Mouse (Mus musculus): Measurements from ENCODE around the gene E2f6. TPM values are rescaled to one million over a fixed set of nuclear protein-coding genes. Genes with fewer than 3 reads are reported as not detected.

Gene E2f6
- total RNA-seq, 2 experiments from 2014 or later, result 139 to 159 TPM

DNA sequence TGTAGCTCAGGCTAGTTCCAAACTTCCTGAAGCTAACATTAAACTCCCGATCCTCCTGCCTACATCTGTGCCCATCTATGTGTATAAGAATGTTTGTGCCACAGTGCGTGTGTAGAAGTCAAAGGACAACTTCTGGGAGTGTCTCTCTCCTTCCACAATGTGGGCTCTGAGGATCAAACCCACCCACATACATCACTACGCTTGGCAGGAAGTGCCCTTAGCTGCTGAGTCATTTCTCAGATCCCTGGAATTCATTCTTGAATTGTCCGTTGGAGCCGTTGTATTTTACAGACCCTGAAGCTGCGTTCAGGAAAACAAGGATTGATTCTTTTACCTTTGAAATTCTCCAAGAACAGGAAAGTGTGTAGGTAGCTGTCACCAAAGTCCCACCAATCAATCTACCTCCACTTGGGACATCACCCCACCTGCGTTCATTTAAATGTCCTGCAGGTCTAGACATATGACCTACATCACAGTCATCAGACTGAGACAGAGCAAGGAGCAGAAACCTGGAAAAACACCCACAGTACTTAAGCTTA lies 62.2 kb downstream of the E2f6 start:
- Histone ChIP-seq H3K27ac (peak overlapping the region; percentile 80; the same call in 1 of the 2 replicates), H3K4me3 (no peak overlapping the region)
- intact Hi-C loops (cut with DNase I), result no loop called here
- DNase-seq, result no peak
- no peak for TF ChIP-seq CTCF (IDR thresholded peaks at IDR 0.05)

DNA sequence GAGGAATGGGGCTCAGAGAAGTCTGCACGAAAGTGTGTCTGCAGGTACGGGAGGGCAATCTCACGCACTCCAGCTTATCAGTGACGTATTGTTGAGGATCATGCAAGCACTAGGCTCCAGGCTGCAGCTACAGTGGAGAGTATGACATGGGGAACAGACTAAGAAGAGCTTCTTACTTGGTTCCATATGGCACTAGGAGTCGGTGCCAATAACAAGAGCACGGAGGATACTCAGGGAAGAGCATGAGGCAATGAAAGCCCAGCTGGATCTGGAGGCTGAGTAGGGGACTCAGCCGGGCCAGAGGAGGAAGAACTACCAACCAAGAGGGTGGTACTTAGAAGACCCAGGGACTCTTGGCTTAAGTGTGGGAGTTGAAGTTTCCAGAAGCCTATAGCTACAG lies 62.8 kb downstream of the E2f6 start:
- TF ChIP-seq CTCF (IDR thresholded peaks at IDR 0.05), result no peak
- Histone ChIP-seq H3K4me3 (no peak overlapping the region), H3K27ac (peak overlapping the region; percentile 80)
- intact Hi-C loops (cut with DNase I), result no loop called here
- no peak for DNase-seq

DNA sequence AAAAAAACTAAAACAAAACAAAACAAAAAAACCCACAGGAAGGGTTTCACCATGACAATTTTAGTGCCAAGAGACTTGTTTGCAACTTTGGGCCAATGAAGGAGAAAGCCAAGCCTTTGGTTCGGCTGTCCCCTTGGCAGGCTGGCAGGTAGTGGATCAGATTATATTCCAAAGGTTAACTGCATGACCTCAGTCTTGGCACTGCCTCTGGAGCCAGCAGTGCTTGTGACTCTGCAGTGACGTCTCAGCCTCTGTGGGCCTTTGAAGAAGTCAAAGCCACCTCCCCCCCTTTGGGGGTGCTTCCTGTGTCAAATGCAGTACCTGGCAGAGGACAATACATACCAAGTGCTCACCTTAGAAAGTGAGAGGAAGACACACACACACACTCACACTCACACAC lies 63.3 kb downstream of the E2f6 start:
- DNase-seq, result peak; percentile 89
- peak overlapping the region; percentile 80 for H3K27ac ChIP-seq
- no peak for TF ChIP-seq CTCF (IDR thresholded peaks at IDR 0.05)

DNA sequence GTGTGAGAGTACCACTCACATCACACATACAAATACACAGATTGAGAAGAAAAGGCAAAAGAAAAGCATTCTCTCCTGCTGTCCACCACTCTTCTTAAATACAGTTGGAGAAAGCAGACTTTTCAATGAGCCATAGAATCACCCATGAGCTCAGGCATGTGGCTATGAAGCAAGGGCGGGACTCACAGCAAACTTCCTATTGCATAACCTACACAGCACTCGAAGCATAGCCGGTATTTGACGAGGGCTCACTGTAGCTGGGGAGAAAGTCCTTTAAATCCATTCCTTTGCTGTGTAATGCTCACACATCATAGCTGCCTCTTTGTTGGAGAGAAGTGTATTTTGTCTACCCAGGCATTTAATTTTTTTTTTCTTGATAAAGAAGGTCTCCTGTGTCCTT lies 64.5 kb downstream of the E2f6 start:
- H3K27ac ChIP-seq, result peak overlapping the region; percentile 80; the same call in 1 of the 2 replicates
- TF ChIP-seq CTCF (IDR thresholded peaks at IDR 0.05), result no peak
- no peak for DNase-seq
- intact Hi-C loops (cut with DNase I), result no loop called here
- H3K4me3 ChIP-seq, result no peak overlapping the region

More for the DNA sequence above, 63.3 kb downstream of the E2f6 start:
- H3K4me3 ChIP-seq, result no peak overlapping the region
- intact Hi-C loops (cut with DNase I), result no loop called here

DNA sequence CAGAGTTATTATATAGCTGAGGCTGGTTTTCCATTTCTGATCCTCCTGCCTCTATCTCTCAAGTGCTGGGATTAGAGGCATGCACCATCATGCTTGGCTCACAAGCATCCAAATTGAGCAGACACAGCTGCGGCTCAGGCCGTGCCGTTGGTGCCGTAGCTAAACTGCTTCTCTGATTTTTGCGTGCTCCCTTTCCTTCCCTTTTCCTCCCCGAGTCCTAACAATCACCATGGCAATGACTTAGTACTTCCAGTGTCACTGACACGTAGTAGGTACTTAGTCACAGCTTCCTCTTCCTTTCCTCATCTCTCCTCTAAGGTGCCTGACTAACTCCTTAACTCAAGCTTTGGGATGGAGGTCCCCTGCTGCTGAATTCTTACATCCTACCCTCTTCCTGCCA lies 64.9 kb downstream of the E2f6 start:
- Histone ChIP-seq H3K4me3 (no peak overlapping the region), H3K27ac (peak overlapping the region; percentile 80; the same call in 1 of the 2 replicates)
- DNase-seq, result no peak
- TF ChIP-seq CTCF (IDR thresholded peaks at IDR 0.05), result no peak
- intact Hi-C loops (cut with DNase I), result no loop called here

DNA sequence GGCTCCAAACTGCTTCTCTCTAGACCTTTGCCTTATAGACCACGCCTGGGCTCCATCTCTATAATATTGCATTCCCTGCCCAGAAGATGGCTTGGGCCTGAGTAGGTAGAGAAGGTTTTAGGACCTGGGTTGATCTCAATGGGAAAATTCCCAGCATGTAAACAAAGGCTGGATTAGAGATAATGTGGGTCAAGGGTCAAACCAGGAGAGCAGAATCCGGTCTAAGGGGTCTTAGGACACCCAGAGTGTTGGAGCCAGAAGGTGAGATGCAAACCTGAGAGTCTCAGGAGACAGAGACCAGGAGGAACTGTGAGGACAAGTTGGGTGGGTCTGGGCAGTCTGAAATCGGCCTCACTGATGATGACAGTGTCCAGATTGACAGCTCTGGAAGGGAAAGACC lies 65.9 kb downstream of the E2f6 start:
- intact Hi-C loops (cut with DNase I), result no loop called here
- no peak for DNase-seq
- no peak for TF ChIP-seq CTCF (IDR thresholded peaks at IDR 0.05)
- H3K27ac ChIP-seq, result peak overlapping the region; percentile 44
- H3K4me3 ChIP-seq, result no peak overlapping the region

DNA sequence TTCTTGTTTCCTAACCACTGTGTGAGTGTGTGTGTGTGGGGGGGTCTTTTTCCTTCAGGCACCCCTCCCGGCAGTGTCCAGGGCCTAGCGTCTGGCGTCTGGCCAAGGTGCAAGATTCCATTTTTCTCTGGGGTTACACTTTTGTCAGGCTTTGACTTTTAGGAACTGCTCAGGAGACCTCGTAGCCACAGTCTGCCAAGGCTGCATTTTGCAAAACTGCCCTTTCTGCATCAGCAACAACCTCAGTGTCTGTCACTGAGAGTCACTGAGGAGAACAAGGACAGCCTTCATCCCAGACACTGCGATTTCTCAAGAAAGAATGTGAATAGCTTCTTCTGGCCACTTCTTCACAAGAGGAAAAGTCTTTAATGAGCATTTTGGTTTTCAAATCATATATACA lies 66.4 kb downstream of the E2f6 start:
- Histone ChIP-seq H3K27ac (peak overlapping the region; percentile 44), H3K4me3 (no peak overlapping the region)
- DNase-seq, result no peak
- intact Hi-C loops (cut with DNase I), result no loop called here
- no peak for TF ChIP-seq CTCF (IDR thresholded peaks at IDR 0.05)

DNA sequence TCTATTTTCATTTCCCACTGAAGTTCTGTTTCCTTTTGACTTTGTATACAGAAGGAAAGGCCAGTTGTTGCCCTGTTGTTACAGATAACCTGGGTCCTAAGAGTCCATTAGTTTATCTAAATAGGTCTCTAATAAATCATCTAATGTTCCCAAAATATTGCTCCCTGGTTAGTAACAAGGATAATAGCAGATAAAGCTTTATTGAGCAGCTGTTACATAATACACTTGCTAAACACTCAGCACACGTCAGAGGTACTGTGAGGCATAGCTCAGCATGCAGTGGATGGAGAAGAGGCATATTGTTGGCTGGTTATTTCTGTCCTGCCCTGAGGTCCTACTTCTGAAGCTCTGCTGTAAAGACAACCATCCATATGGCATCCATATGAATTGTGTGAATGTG lies 66.9 kb downstream of the E2f6 start:
- H3K27ac ChIP-seq, result no peak overlapping the region; the same call in 1 of the 2 replicates
- intact Hi-C loops (cut with DNase I), result no loop called here
- H3K4me3 ChIP-seq, result no peak overlapping the region
- no peak for TF ChIP-seq CTCF (IDR thresholded peaks at IDR 0.05)
- DNase-seq, result no peak

DNA sequence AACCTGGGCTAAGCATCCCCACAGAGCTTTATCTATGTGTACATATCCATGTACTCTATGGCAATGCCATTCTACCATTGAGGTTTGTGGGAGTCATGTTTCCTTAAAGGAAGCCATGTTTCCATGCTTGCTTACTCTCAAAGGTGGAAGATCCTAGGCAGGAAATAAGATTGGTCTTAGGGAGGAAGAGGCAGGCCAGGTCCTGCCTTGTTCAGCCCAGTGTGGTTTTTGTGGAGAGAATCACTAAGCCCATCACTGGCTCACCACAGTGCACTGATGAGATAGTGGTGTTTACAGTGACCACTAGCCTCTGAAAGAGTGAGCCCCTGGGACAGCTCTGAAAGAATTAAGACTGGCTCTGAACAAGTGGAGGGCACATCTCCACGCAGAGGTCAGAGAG lies 68.6 kb downstream of the E2f6 start:
- Histone ChIP-seq H3K27ac (no peak overlapping the region), H3K4me3 (no peak overlapping the region)
- intact Hi-C loops (cut with DNase I), result no loop called here
- no peak for DNase-seq
- no peak for TF ChIP-seq CTCF (IDR thresholded peaks at IDR 0.05)

DNA sequence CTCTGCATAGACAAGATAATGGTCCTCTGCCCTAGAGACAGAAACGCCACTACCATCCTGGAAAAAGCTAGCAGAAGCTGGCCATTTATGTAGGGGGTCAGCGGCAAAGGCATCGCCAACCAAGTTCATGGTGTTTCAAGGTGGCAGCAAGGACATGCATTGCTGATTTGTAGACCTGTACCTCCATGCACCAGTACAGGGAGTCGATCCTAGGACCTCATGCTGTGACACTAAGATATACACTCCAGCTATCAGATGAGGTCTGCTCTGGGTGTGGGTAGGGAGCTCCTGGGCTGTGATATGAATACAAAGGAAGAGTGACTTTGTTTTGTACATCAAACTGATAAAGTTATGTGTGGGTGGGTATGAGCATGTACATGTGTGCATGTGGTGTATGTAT lies 69.3 kb downstream of the E2f6 start:
- intact Hi-C loops (cut with DNase I), result no loop called here
- no peak for TF ChIP-seq CTCF (IDR thresholded peaks at IDR 0.05)

DNA sequence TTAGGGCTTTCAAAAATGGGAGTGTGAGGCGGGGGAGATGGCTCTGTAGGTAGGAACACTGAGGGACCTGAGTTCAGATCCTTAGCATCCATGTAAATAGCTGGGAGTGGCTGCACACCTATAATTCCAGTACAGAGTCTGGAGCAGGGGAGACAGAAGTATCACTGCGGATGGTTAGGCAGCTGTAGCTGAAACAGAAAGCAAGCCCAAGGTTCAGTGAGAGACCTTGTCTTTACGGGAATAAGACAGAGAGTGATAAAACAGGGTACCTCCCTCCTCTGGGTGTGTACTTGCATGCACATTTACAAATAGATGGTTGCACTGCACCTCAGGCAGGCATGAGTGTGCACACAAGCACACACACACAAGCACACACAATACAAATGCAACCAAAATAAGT lies 71.7 kb downstream of the E2f6 start:
- H3K4me3 ChIP-seq, result no peak overlapping the region
- intact Hi-C loops (cut with DNase I), result no loop called here
- TF ChIP-seq CTCF (IDR thresholded peaks at IDR 0.05), result no peak
- H3K27ac ChIP-seq, result peak overlapping the region; percentile 66
- DNase-seq, result no peak

More for the DNA sequence above, 69.3 kb downstream of the E2f6 start:
- DNase-seq, result no peak
- no peak overlapping the region for H3K27ac ChIP-seq
- no peak overlapping the region for H3K4me3 ChIP-seq

DNA sequence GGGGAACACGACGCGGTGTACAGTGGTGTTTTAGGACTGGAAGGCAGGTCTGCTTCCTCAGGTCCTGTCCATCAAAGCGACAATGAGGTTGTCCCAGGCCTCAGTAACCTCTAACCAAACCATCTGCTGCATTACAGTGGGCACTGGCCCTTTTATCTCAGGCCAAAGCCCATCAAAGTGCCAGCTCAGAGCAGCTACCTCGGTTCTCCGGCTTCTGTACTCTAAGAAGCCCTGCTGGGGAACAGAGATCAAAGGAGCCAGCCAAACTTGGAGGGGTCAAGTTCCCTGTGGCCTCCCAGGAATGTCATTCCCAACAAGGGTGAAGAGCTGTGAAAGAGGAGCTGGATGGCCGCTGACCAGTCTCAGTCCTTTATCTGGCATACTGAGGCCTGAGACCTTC lies 72.3 kb downstream of the E2f6 start:
- intact Hi-C loops (cut with DNase I), result no loop called here
- TF ChIP-seq CTCF (IDR thresholded peaks at IDR 0.05), result no peak
- Histone ChIP-seq H3K27ac (peak overlapping the region; percentile 66), H3K4me3 (no peak overlapping the region)
- DNase-seq, result peak; percentile 83

DNA sequence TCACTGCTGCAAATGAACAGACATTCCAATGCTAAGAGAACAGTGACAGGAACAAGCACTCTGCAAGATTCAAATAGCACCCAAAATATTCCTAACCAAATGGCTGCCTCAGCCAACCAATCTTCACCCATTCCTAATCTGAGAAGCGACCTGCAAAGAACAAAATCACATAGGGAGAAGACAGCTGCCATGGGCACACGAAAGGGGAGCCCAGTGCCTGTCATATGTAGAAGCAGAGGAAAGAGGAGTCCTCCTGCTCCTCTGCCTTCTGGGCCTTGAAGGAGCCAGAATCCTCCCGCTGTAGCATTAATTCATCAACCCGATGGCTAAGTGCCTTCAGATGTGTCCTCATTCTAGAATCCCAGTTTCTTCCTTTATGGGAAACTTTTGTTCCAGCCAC lies 73.8 kb downstream of the E2f6 start:
- H3K27ac ChIP-seq, result no peak overlapping the region
- DNase-seq, result no peak
- H3K4me3 ChIP-seq, result no peak overlapping the region
- TF ChIP-seq CTCF (IDR thresholded peaks at IDR 0.05), result no peak
- intact Hi-C loops (cut with DNase I), result no loop called here

DNA sequence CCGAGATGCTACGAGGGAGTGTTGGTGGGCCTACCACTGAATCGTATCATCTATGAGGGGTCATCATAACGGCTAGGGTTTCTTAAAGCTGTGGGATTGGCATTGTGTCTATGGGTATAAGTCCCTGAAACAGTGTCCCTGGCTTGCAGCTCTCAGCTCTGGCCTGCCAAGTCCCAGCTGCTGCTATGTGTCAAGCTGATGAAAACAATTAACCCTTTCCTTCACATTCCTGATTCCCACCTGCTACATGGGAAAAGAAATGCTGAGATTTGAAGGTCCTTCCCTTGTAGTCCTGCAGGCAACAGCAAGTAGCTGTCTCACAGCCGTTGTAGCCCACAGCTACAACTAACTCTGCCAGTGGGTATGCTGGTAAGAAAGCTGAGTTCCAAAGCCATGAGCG lies 75.6 kb downstream of the E2f6 start:
- Histone ChIP-seq H3K27ac (no peak overlapping the region), H3K4me3 (no peak overlapping the region)
- no peak for TF ChIP-seq CTCF (IDR thresholded peaks at IDR 0.05)
- no peak for DNase-seq
- intact Hi-C loops (cut with DNase I), result no loop called here

Small RNA genes lying within 50 kb of the gene (microRNA-seq; reads per million reads assigned to microRNA genes)
- not detected for gene Gm44305

Other genes starting within 250 kb of the E2f6 start
- gene Lpin1, start 200.0 kb upstream of the E2f6 start, total RNA-seq (2021), result 100 to 1,000 TPM; 279 to 395 TPM
- gene Ntsr2, start 157.6 kb upstream of the E2f6 start, total RNA-seq (2021), result 1 to 10 TPM; 2.2 to 4.2 TPM
- gene Greb1, start 10.1 kb upstream of the E2f6 start, total RNA-seq (2021), result 1 to 10 TPM in 1 of 2 experiments, under 1 TPM in 1; 0.38 to 2.3 TPM
- gene Rock2, start 83.9 kb downstream of the E2f6 start, total RNA-seq (2021), result 100 to 1,000 TPM in 1 of 2 experiments, 10 to 100 TPM in 1; 86.0 to 103 TPM
- 1 to 10 TPM; 1.1 to 1.6 TPM for gene Pqlc3, start 189.4 kb downstream of the E2f6 start, total RNA-seq (2021)
- gene 2410004P03Rik, start 200.8 kb downstream of the E2f6 start, total RNA-seq (2021), result not detected

Measured in gastrocnemius, adult 2 months (tissue).